Mouse (Mus musculus) cerebellum, adult 2 months (tissue): Measurements from ENCODE around the gene Hk1. TPM values are rescaled to one million over a fixed set of nuclear protein-coding genes. Genes with fewer than 3 reads are reported as not detected.

Experiments used
- DNase-seq, 2 experiments: peaks; one replicate each; pipeline ENCODE4 v3.0.0; 2021
- H3K27ac ChIP-seq: fragments of 200-500 bp; 2 replicates; pipeline ENCODE4 v1.5.1; 2012; ENCODE audit warnings: low read length, control low read depth, inconsistent platforms; ENCODE audit not compliant: insufficient read depth
- H3K27me3 ChIP-seq: fragments of 200-500 bp; 2 replicates; pipeline ENCODE4 v1.6.1; 2012; ENCODE audit warnings: inconsistent platforms, mild to moderate bottlenecking, low read length, moderate library complexity; ENCODE audit not compliant: control insufficient read depth, insufficient read depth
- H3K4me1 ChIP-seq: fragments of 200-500 bp; 2 replicates; pipeline ENCODE4 v1.6.1; 2011; ENCODE audit warnings: low read length; ENCODE audit not compliant: control insufficient read depth, insufficient read depth
- H3K4me3 ChIP-seq: fragments of 200-500 bp; replicated peaks from 2 replicates; pipeline ENCODE3; 2011; ENCODE audit warnings: mild to moderate bottlenecking, low read depth, low read length, control low read depth; ENCODE audit not compliant: insufficient read depth
- CTCF ChIP-seq: fragments of 200-500 bp; IDR thresholded peaks from 2 replicates; pipeline ENCODE4 v1.5.1; 2011; ENCODE audit warnings: low read depth, mild to moderate bottlenecking, control low read depth, low read length, moderate library complexity, borderline replicate concordance; ENCODE audit not compliant: insufficient read depth
- POLR2A ChIP-seq: fragments of 200-500 bp; IDR thresholded peaks from 2 replicates; pipeline ENCODE4 v1.6.1; 2011; ENCODE audit warnings: low read length, control low read depth, borderline replicate concordance; ENCODE audit not compliant: insufficient read depth
- WGBS: fragments of 180-500 bp; shearing (Covaris S2); methylation state at CpG from one replicate; pipeline ENCODE4 v1.1.7; 2018; 5-methylcytosine and 5-hydroxymethylcytosine counted together
- polyA plus RNA-seq: library from polyadenylated mRNA; depleted of rRNA; stranded (reverse); fragments of >200 nt; gene quantifications from 2 replicates; pipeline ENCODE4 v1.2.3, GENCODE M21; 2012

The Hk1 gene
- polyA plus RNA-seq, 1 experiment = 206 TPM

GRCm38 (mm10) chr10:62334686-62335422 lies 44.9 kb downstream of the Hk1 start:
- H3K4me1 ChIP-seq = peaks cover 54% of the 10 kb centered on the region
- no peaks in the 10 kb centered on the region for H3K27me3 ChIP-seq
- 62% methylated on average over 20 of the region's 20 CpGs for WGBS
- TF ChIP-seq POLR2A (no peak), CTCF (no peak)
- no peak overlapping the region for H3K4me3 ChIP-seq
- peak in 1 of 2 experiments; percentile 11 for DNase-seq
- no peak overlapping the region for H3K27ac ChIP-seq

GRCm38 (mm10) chr10:62333269-62333668 lies 46.4 kb downstream of the Hk1 start:
- TF ChIP-seq CTCF (no peak), POLR2A (no peak)
- H3K4me3 ChIP-seq = no peak overlapping the region
- peaks cover 53% of the 10 kb centered on the region for H3K4me1 ChIP-seq
- H3K27ac ChIP-seq = peak overlapping the region; percentile 77; the same call in 1 of the 2 replicates
- DNase-seq = peak in 1 of 2 experiments; percentile 37
- H3K27me3 ChIP-seq = no peaks in the 10 kb centered on the region
- WGBS = 50% methylated on average over 14 of the region's 14 CpGs

GRCm38 (mm10) chr10:62332514-62332913 lies 47.2 kb downstream of the Hk1 start:
- Histone ChIP-seq H3K27ac (peak overlapping the region; percentile 77), H3K4me3 (peak overlapping the region; percentile 78)
- peak; percentile 77 to 85 for DNase-seq

GRCm38 (mm10) chr10:62331771-62332170 lies 47.9 kb downstream of the Hk1 start:
- Histone ChIP-seq H3K4me3 (no peak overlapping the region), H3K27ac (no peak overlapping the region), H3K27me3 (no peaks in the 10 kb centered on the region), H3K4me1 (peaks cover 60% of the 10 kb centered on the region)
- TF ChIP-seq POLR2A = no peak
- TF ChIP-seq CTCF = no peak
- peak in 1 of 2 experiments; percentile 16 for DNase-seq
- 14% methylated on average over 12 of the region's 12 CpGs for WGBS

More at GRCm38 (mm10) chr10:62332514-62332913, 47.2 kb downstream of the Hk1 start:
- no peaks in the 10 kb centered on the region for H3K27me3 ChIP-seq
- peak; percentile 50; the same call in 1 of the 2 replicates for TF ChIP-seq POLR2A
- no peak for TF ChIP-seq CTCF
- 4% methylated on average over 7 of the region's 7 CpGs for WGBS
- peaks cover 56% of the 10 kb centered on the region for H3K4me1 ChIP-seq

- 87% methylated on average over 9 of the region's 9 CpGs for WGBS
- no peak for TF ChIP-seq CTCF
- TF ChIP-seq POLR2A = no peak
Measured at GRCm38 (mm10) chr10:62331296-62331695, 48.4 kb downstream of the Hk1 start.

GRCm38 (mm10) chr10:62329846-62330245 lies 49.9 kb downstream of the Hk1 start:
- TF ChIP-seq CTCF (no peak), POLR2A (no peak)
- peaks cover 67% of the 10 kb centered on the region for H3K4me1 ChIP-seq
- H3K27me3 ChIP-seq = no peaks in the 10 kb centered on the region
- peak; percentile 21 to 28 for DNase-seq
- H3K27ac ChIP-seq = no peak overlapping the region
- no peak overlapping the region for H3K4me3 ChIP-seq
- WGBS = 52% methylated on average over 7 of the region's 7 CpGs

More at GRCm38 (mm10) chr10:62331296-62331695, 48.4 kb downstream of the Hk1 start:
- Histone ChIP-seq H3K4me3 (no peak overlapping the region), H3K27ac (no peak overlapping the region), H3K27me3 (no peaks in the 10 kb centered on the region), H3K4me1 (peaks cover 60% of the 10 kb centered on the region)
- peak; percentile 10 to 14 for DNase-seq

- DNase-seq = peak; percentile 10 to 19
- peak; percentile 17; the same call in 1 of the 2 replicates for TF ChIP-seq CTCF
- TF ChIP-seq POLR2A = no peak
- Histone ChIP-seq H3K4me3 (no peak overlapping the region), H3K4me1 (peaks cover 63% of the 10 kb centered on the region), H3K27me3 (no peaks in the 10 kb centered on the region), H3K27ac (no peak overlapping the region)
- 89% methylated on average over 10 of the region's 10 CpGs for WGBS
Measured at GRCm38 (mm10) chr10:62328886-62329412, 50.8 kb downstream of the Hk1 start.
